Mouse (Mus musculus): ENCODE measurements around the gene Gm28047.

GRCm38 (mm10) chr15:102665494-102665893 lies 40.6 kb upstream of the Gm28047 start:
- TF ChIP-seq POLR2A (IDR thresholded peaks at IDR 0.05; ENCODE audit: low read depth, low read length) (no peak), CTCF (IDR thresholded peaks at IDR 0.05; ENCODE audit: extremely low read depth, insufficient read depth, insufficient read length, insufficient replicate concordance) (peak; percentile 56; the same call in 1 of the 2 replicates)
